Mouse (Mus musculus) MEL (cell line): ENCODE measurements around the gene Olfr38. TPM values are rescaled to one million over a fixed set of nuclear protein-coding genes. Genes with fewer than 3 reads are reported as not detected.

Experiments used
- DNase-seq: peaks from one replicate; pipeline ENCODE4 v3.0.0; 2011; ENCODE audit warnings: low read depth, low spot score
- H3K27ac ChIP-seq: 2 replicates; pipeline ENCODE4 v1.5.1; 2012; ENCODE audit warnings: low read depth, mild to moderate bottlenecking, control low read depth, low read length, moderate library complexity; ENCODE audit not compliant: control insufficient read depth
- H3K27me3 ChIP-seq, 2 experiments: fragments of 150-350 bp in 1 of 2; sonication (generic) in 1 of 2; 2 replicates each; pipeline ENCODE4 v1.6.1; 2012; ENCODE audit warnings: low read length in 2 of 2, mild to moderate bottlenecking in 2 of 2, improper control_type of control experiment in 1 of 2, moderate library complexity in 1 of 2; ENCODE audit not compliant: insufficient read depth in 2 of 2, control insufficient read depth in 1 of 2
- H3K36me3 ChIP-seq, 2 experiments: 2 replicates each; pipeline ENCODE4 v1.6.1; 2012 to 2014; ENCODE audit warnings: low read length in 2 of 2, improper control_type of control experiment in 1 of 2, inconsistent platforms in 1 of 2, mild to moderate bottlenecking in 1 of 2; ENCODE audit not compliant: insufficient read depth in 2 of 2, control insufficient read depth in 1 of 2
- H3K4me1 ChIP-seq, 2 experiments: fragments of 150-350 bp in 1 of 2; sonication (generic) in 1 of 2; 2 replicates each; pipeline ENCODE4 v1.6.1; 2012; ENCODE audit warnings: low read length in 2 of 2, improper control_type of control experiment in 1 of 2, mild to moderate bottlenecking in 1 of 2; ENCODE audit not compliant: insufficient read depth in 2 of 2, control insufficient read depth in 1 of 2
- H3K4me3 ChIP-seq, 2 experiments: fragments of 150-350 bp in 1 of 2; sonication (generic) in 1 of 2; 2 replicates each; pipeline ENCODE4 v1.5.1; 2012; ENCODE audit warnings: low read depth in 2 of 2, low read length in 2 of 2, mild to moderate bottlenecking in 2 of 2, moderate library complexity in 2 of 2, control low read depth in 1 of 2, improper control_type of control experiment in 1 of 2; ENCODE audit not compliant: control insufficient read depth in 1 of 2, insufficient read depth in 1 of 2
- H3K79me2 ChIP-seq: 2 replicates; pipeline ENCODE4 v1.6.1; 2012; ENCODE audit warnings: mild to moderate bottlenecking, low read length, moderate library complexity; ENCODE audit not compliant: control insufficient read depth, poor library complexity, insufficient read depth
- H3K9ac ChIP-seq: 2 replicates; pipeline ENCODE4 v1.6.1; 2012; ENCODE audit warnings: low read depth, mild to moderate bottlenecking, control low read depth, low read length, moderate library complexity; ENCODE audit not compliant: control insufficient read depth, poor library complexity, severe bottlenecking
- H3K9me3 ChIP-seq: fragments of 150-350 bp; sonication (generic); replicated peaks from 2 replicates; pipeline ENCODE4 v1.6.1; 2012; ENCODE audit warnings: mild to moderate bottlenecking, low read length, improper control_type of control experiment, moderate library complexity; ENCODE audit not compliant: insufficient read depth
- CHD1 ChIP-seq: IDR thresholded peaks from 2 replicates; pipeline ENCODE4 v1.6.1; 2012; ENCODE audit warnings: low read depth, mild to moderate bottlenecking, inconsistent platforms, low read length, improper control_type of control experiment
- CHD2 ChIP-seq: IDR thresholded peaks from 2 replicates; pipeline ENCODE4 v1.6.1; 2011; ENCODE audit warnings: low read length, improper control_type of control experiment
- ETS1 ChIP-seq: IDR thresholded peaks from 2 replicates; pipeline ENCODE4 v1.6.1; 2012; ENCODE audit warnings: low read depth, mild to moderate bottlenecking, inconsistent platforms, low read length, improper control_type of control experiment, moderate library complexity
- HCFC1 ChIP-seq: IDR thresholded peaks from 2 replicates; pipeline ENCODE4 v1.6.1; 2012; ENCODE audit warnings: low read depth, mild to moderate bottlenecking, inconsistent platforms, low read length, improper control_type of control experiment, moderate library complexity
- JUND ChIP-seq: IDR thresholded peaks from 2 replicates; pipeline ENCODE4 v1.6.1; 2011; ENCODE audit warnings: low read depth, mild to moderate bottlenecking, improper control_type of control experiment, low read length
- MAX ChIP-seq: IDR thresholded peaks from 2 replicates; pipeline ENCODE4 v1.6.1; 2011; ENCODE audit warnings: low read length, improper control_type of control experiment
- MXI1 ChIP-seq: IDR thresholded peaks from 2 replicates; pipeline ENCODE4 v1.6.1; 2011; ENCODE audit warnings: mild to moderate bottlenecking, low read depth, low read length, improper control_type of control experiment
- MYB ChIP-seq: IDR thresholded peaks from 2 replicates; pipeline ENCODE4 v1.6.1; 2011; ENCODE audit warnings: mild to moderate bottlenecking, low read depth, low read length, improper control_type of control experiment
- POLR2A ChIP-seq, 2 experiments: IDR thresholded peaks; 2 replicates each; pipeline ENCODE4 v1.6.1; 2011 to 2012; ENCODE audit warnings: low read length in 2 of 2, mild to moderate bottlenecking in 2 of 2, control low read depth in 1 of 2, improper control_type of control experiment in 1 of 2, low read depth in 1 of 2, moderate library complexity in 1 of 2; ENCODE audit not compliant: control insufficient read depth in 1 of 2, insufficient read depth in 1 of 2, poor library complexity in 1 of 2
- POLR2AphosphoS2 ChIP-seq: IDR thresholded peaks from 2 replicates; pipeline ENCODE4 v1.6.1; 2011; ENCODE audit warnings: low read length, improper control_type of control experiment
- RAD21 ChIP-seq: IDR thresholded peaks from 2 replicates; pipeline ENCODE4 v1.6.1; 2011; ENCODE audit warnings: mild to moderate bottlenecking, low read depth, low read length, improper control_type of control experiment
- USF2 ChIP-seq, 2 experiments: IDR thresholded peaks; 2 replicates each; pipeline ENCODE4 v1.6.1; 2011 to 2012; ENCODE audit warnings: improper control_type of control experiment in 2 of 2, low read length in 2 of 2, borderline replicate concordance in 1 of 2, inconsistent platforms in 1 of 2, low read depth in 1 of 2, mild to moderate bottlenecking in 1 of 2; ENCODE audit not compliant: insufficient read depth in 1 of 2
- ZKSCAN1 ChIP-seq: IDR thresholded peaks from 2 replicates; pipeline ENCODE4 v1.6.1; 2012; ENCODE audit warnings: low read depth, mild to moderate bottlenecking, inconsistent platforms, low read length, improper control_type of control experiment, moderate library complexity
- polyA plus RNA-seq, 2 experiments: library from polyadenylated mRNA; stranded (reverse) in 1 of 2; unstranded in 1 of 2; fragments of >175 nt in 1 of 2; fragments of >200 nt in 1 of 2; gene quantifications; 2 replicates each; pipeline versions ENCODE4 v1.2.1 to v1.2.4; 2012; ENCODE audit warnings: low replicate concordance in 2 of 2, low read depth in 1 of 2; ENCODE audit not compliant: insufficient read length in 2 of 2, insufficient read depth in 1 of 2, missing spikeins in 1 of 2
- total RNA-seq: library from RNA; depleted of rRNA; stranded (reverse); fragments of 300-350 nt; gene quantifications from 2 replicates; pipeline ENCODE4 v1.2.3, GENCODE M21; 2012; rRNA removed

Olfr38 gene
- total and polyA plus RNA-seq, 3 experiments = not detected

GRCm38 (mm10) chr6:42794982-42795381 lies 38.8 kb downstream of the Olfr38 start:
- H3K9me3 ChIP-seq = no peaks in the 10 kb centered on the region
- DNase-seq = no peak
- TF ChIP-seq MYB (no peak), POLR2A (IDR thresholded peaks at IDR 0.05; ENCODE audit: control insufficient read depth in 1 of 2, insufficient read depth in 1 of 2, low read depth in 1 of 2, low read length in 2 of 2, poor library complexity in 1 of 2) (no peak), ZKSCAN1 (no peak), JUND (no peak), POLR2AphosphoS2 (no peak), USF2 (IDR thresholded peaks at IDR 0.05; ENCODE audit: borderline replicate concordance in 1 of 2, insufficient read depth in 1 of 2, low read depth in 1 of 2, low read length in 2 of 2) (no peak), MAX (no peak)
- no peak overlapping the region for H3K9ac ChIP-seq
- no peak overlapping the region for H3K4me3 ChIP-seq
- no peak overlapping the region for H3K27ac ChIP-seq
- no peaks in the 10 kb centered on the region for H3K27me3 ChIP-seq
- no peaks in the 10 kb centered on the region for H3K4me1 ChIP-seq
- no peaks in the 10 kb centered on the region for H3K36me3 ChIP-seq
- H3K79me2 ChIP-seq = no peaks in the 10 kb centered on the region

- Histone ChIP-seq H3K79me2 (no peaks in the 10 kb centered on the region), H3K27me3 (no peaks in the 10 kb centered on the region), H3K9ac (no peak within 1 kb of the TSS), H3K36me3 (no peaks in the 10 kb centered on the region), H3K27ac (no peak within 1 kb of the TSS), H3K4me1 (no peaks in the 10 kb centered on the region), H3K9me3 (no peaks in the 10 kb centered on the region), H3K4me3 (no peak within 1 kb of the TSS)
- no peak for DNase-seq
- TF ChIP-seq CHD1 = no peak
- TF ChIP-seq ETS1 = no peak
- no peak for TF ChIP-seq POLR2A (IDR thresholded peaks at IDR 0.05; ENCODE audit: control insufficient read depth in 1 of 2, insufficient read depth in 1 of 2, low read depth in 1 of 2, low read length in 2 of 2, poor library complexity in 1 of 2)
- TF ChIP-seq MAX = no peak
- no peak for TF ChIP-seq RAD21
- no peak for TF ChIP-seq CHD2
- TF ChIP-seq HCFC1 = no peak
- TF ChIP-seq MXI1 = no peak
These were observed 55.4 kb downstream of the Olfr38 start, which contains the start of gene Olfr450 for GRCm38 (mm10) chr6:42811639-42812038. TSS of gene Olfr450 (plus strand) at chr6:42811939.

Other genes starting within 250 kb of the Olfr38 start
- gene Olfr455, start 208.8 kb upstream of the Olfr38 start, total RNA-seq = not detected in 2 replicates
- not detected for gene Olfr455, start 208.8 kb upstream of the Olfr38 start, polyA plus RNA-seq
- gene Tcaf3, start 158.7 kb upstream of the Olfr38 start, total RNA-seq = not detected in 2 replicates
- gene Tcaf3, start 158.7 kb upstream of the Olfr38 start, polyA plus RNA-seq = not detected
- not detected in 2 replicates for gene Tcaf2, start 111.2 kb upstream of the Olfr38 start, total RNA-seq
- not detected for gene Tcaf2, start 111.2 kb upstream of the Olfr38 start, polyA plus RNA-seq
- not detected in 2 replicates for gene Tcaf1, start 46.3 kb upstream of the Olfr38 start, total RNA-seq
- not detected for gene Tcaf1, start 46.3 kb upstream of the Olfr38 start, polyA plus RNA-seq
- gene Olfr453, start 17.0 kb upstream of the Olfr38 start, total RNA-seq = not detected in 2 replicates
- gene Olfr453, start 17.0 kb upstream of the Olfr38 start, polyA plus RNA-seq = not detected
- gene Olfr452, start 28.7 kb downstream of the Olfr38 start, total RNA-seq = not detected in 2 replicates
- gene Olfr452, start 28.7 kb downstream of the Olfr38 start, polyA plus RNA-seq = not detected
- not detected in 2 replicates for gene Olfr450, start 55.5 kb downstream of the Olfr38 start, total RNA-seq
- not detected for gene Olfr450, start 55.5 kb downstream of the Olfr38 start, polyA plus RNA-seq
- gene Olfr449, start 78.0 kb downstream of the Olfr38 start, total RNA-seq = not detected in 2 replicates
- not detected for gene Olfr449, start 78.0 kb downstream of the Olfr38 start, polyA plus RNA-seq
- gene Olfr448, start 134.0 kb downstream of the Olfr38 start, total RNA-seq = not detected in 2 replicates
- not detected for gene Olfr448, start 134.0 kb downstream of the Olfr38 start, polyA plus RNA-seq
- gene Olfr447, start 152.5 kb downstream of the Olfr38 start, total RNA-seq = not detected in 2 replicates
- gene Olfr447, start 152.5 kb downstream of the Olfr38 start, polyA plus RNA-seq = not detected
- not detected in 2 replicates for gene Olfr446, start 165.0 kb downstream of the Olfr38 start, total RNA-seq
- gene Olfr446, start 165.0 kb downstream of the Olfr38 start, polyA plus RNA-seq = under 1 TPM in 1 of 2 experiments, not detected in 1; 0.01 TPM
- gene Olfr444, start 192.7 kb downstream of the Olfr38 start, total RNA-seq = not detected in 2 replicates
- gene Olfr444, start 192.7 kb downstream of the Olfr38 start, polyA plus RNA-seq = not detected